Mouse (Mus musculus) limb, embryonic 10.5 days (tissue): ENCODE measurements around the gene Macrod2. TPM values are rescaled to one million over a fixed set of nuclear protein-coding genes. Genes with fewer than 3 reads are reported as not detected.

ENCODE experiments used
- DNase-seq: peaks from one replicate; pipeline ENCODE4 v3.0.0-alpha.2; 2017; ENCODE audit warnings: low spot score
- H3K27ac ChIP-seq: fragments of 300-500 bp; sonication (generic); 2 replicates; pipeline ENCODE4 v1.5.1; 2016; ENCODE audit warnings: mild to moderate bottlenecking
- H3K27me3 ChIP-seq: fragments of 300-500 bp; sonication (generic); 2 replicates; pipeline ENCODE4 v1.6.1; 2016; ENCODE audit warnings: low read depth, mild to moderate bottlenecking; ENCODE audit not compliant: poor library complexity, severe bottlenecking
- H3K36me3 ChIP-seq: fragments of 300-500 bp; sonication (generic); 2 replicates; pipeline ENCODE4 v1.6.1; 2016; ENCODE audit warnings: mild to moderate bottlenecking, moderate library complexity
- H3K4me1 ChIP-seq: fragments of 300-500 bp; sonication (generic); 2 replicates; pipeline ENCODE4 v1.6.1; 2016
- H3K4me3 ChIP-seq: fragments of 300-500 bp; sonication (generic); 2 replicates; pipeline ENCODE4 v1.5.1; 2016; ENCODE audit warnings: mild to moderate bottlenecking, moderate library complexity
- H3K9me3 ChIP-seq: fragments of 300-500 bp; sonication (generic); replicated peaks from 2 replicates; pipeline ENCODE4 v1.6.1; 2016; ENCODE audit warnings: mild to moderate bottlenecking
- WGBS: fragments of 180-500 bp; shearing (Covaris S2); methylation state at CpG from one replicate; pipeline ENCODE4 v1.1.7; 2016; 5-methylcytosine and 5-hydroxymethylcytosine counted together
- polyA plus RNA-seq: library from polyadenylated mRNA; unstranded; fragments of >200 nt; fragmentation: Nextera tagmentation; extraction: Ambion mirVana; gene quantifications from 2 replicates; pipeline ENCODE4 v1.2.1, GENCODE M21; 2016

Macrod2 gene
- polyA plus RNA-seq, 1 experiment from 2014 or later = 42.7 TPM

DNA sequence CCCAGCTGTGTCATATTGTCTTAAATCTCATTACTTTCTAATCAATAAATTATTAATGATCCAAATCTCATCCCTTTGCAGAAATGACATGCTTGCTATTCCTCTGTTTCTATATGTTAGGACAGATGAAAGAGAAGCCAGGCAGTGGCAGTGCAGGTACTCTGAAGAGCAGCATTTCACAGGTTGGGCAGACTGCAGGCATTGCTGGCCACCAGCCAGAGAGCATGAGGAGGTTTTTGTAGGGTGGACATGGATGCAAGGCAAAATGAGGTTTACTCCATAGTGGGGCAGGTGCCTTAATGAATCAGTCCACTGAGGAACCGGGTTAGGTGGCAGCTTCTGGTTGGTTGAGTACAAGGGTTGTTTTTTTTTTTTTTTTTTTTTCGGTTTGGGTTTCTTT lies 1778.9 kb downstream of the Macrod2 start:
- Histone ChIP-seq H3K4me3 (no peak overlapping the region), H3K27me3 (no peaks in the 10 kb centered on the region), H3K27ac (no peak overlapping the region), H3K36me3 (no peaks in the 10 kb centered on the region), H3K4me1 (no peaks in the 10 kb centered on the region), H3K9me3 (no peaks in the 10 kb centered on the region)
- WGBS = 72% methylated on average over 2 of the region's 2 CpGs
- DNase-seq = no peak

DNA sequence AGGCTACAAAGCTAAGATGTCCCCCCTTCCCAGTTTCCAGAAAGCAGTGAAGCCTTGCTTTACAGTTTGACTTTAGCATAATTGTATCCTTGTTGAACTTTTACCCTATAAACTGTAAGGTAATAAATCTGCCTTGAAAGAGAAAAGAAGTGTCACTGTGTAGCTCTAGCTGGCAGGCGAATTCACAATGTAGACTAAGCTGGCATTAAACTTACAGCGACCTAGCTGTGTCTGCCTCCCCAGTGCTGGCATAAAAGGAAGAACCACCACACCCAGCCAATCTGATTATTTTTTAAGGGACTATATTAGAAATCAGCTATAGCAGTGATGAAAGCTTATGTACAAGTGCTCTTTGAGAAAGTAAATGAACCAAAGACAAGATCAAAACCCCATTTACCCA lies 1791.8 kb downstream of the Macrod2 start:
- H3K9me3 ChIP-seq = no peaks in the 10 kb centered on the region
- no peaks in the 10 kb centered on the region for H3K4me1 ChIP-seq
- 68% methylated on average over 2 of the region's 2 CpGs for WGBS
- no peak overlapping the region for H3K27ac ChIP-seq
- DNase-seq = no peak
- no peak overlapping the region for H3K4me3 ChIP-seq
- no peaks in the 10 kb centered on the region for H3K36me3 ChIP-seq
- H3K27me3 ChIP-seq = no peaks in the 10 kb centered on the region

DNA sequence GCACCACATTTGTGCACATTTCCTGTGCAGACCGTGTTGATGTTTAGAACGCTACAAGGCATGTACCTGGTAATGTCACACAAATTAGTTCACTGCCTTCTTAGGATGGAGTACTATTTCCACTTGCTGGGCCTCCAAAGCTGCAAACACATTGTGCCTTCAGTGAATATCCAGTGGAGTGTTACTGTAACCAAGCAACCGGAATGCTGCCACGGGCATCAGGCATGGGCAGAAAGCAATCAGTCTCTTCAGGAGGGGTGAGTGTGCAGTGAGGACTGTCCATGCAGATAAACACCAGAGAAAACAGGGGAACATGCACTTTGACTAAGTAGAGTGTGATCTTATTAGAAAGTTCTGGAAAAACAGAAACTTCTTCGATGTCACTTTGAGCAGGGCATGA lies 1792.3 kb downstream of the Macrod2 start:
- H3K9me3 ChIP-seq = no peaks in the 10 kb centered on the region
- WGBS = 88% methylated on average over 5 of the region's 5 CpGs
- no peak overlapping the region for H3K27ac ChIP-seq
- DNase-seq = no peak
- no peaks in the 10 kb centered on the region for H3K27me3 ChIP-seq
- H3K4me1 ChIP-seq = no peaks in the 10 kb centered on the region
- no peak overlapping the region for H3K4me3 ChIP-seq
- H3K36me3 ChIP-seq = no peaks in the 10 kb centered on the region

DNA sequence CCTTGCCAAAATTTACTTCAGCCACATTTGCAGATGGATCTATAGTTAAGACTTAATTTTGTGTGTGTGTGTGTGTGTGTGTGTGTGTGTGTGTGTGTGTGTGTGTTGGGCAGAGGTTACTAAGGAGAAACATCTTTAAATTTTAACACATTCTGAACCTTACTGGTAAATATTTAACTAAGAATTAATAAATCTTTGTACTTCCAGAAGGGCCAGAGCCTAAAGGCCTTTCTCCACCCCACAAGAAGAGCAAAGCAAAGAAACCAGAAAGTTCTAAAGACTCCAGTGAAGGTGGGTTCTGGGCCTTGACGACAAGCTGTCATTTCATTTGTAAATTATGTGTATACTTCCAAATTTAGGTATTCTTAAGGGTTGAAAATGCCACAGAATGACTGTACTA lies 1822.3 kb downstream of the Macrod2 start:
- 87% methylated on average over 1 of the region's 1 CpGs for WGBS
- H3K36me3 ChIP-seq = no peaks in the 10 kb centered on the region
- H3K27me3 ChIP-seq = no peaks in the 10 kb centered on the region
- no peak for DNase-seq
- H3K4me3 ChIP-seq = no peak overlapping the region
- no peaks in the 10 kb centered on the region for H3K4me1 ChIP-seq
- no peaks in the 10 kb centered on the region for H3K9me3 ChIP-seq
- no peak overlapping the region for H3K27ac ChIP-seq

DNA sequence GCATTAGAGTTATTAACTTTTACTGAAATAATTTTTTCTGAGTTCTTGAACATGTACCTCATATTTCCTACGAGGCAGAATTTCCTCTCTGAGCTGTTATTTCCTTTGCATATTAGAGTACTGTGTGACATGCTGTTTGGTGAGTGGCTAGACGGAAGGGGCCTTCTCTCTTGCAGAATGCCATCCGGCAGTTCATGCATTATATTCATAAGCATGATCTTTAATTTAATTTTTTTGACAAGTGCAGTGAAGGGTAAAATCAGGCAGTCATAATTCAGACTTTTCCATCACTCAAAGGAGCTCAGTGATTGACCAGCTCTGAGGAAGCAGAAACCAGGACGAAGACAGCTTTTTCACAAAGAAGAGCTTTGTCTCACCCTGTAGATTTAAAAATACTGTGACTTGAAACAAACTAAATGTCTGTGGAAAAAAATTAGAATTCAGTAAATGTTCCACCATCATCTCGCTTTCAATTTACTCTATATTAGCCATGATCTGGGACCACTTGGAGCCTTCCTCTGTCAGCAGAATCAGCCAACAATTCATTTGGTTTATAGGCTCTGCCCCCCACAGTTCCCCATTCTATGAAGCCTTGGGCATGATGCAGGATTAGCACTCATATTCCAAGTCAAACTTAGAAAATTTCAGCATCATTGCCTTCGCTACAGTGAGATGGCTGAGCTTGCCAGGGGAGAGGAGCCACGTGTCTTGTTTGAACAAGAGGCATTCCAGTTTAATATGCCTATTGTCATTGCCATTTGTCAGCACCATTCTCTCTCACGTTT lies 1827.2 kb downstream of the Macrod2 start:
- H3K36me3 ChIP-seq = no peaks in the 10 kb centered on the region
- DNase-seq = no peak
- 82% methylated on average over 8 of the region's 8 CpGs for WGBS
- no peak overlapping the region for H3K27ac ChIP-seq
- no peaks in the 10 kb centered on the region for H3K4me1 ChIP-seq
- no peaks in the 10 kb centered on the region for H3K27me3 ChIP-seq
- no peaks in the 10 kb centered on the region for H3K9me3 ChIP-seq
- no peak overlapping the region for H3K4me3 ChIP-seq

DNA sequence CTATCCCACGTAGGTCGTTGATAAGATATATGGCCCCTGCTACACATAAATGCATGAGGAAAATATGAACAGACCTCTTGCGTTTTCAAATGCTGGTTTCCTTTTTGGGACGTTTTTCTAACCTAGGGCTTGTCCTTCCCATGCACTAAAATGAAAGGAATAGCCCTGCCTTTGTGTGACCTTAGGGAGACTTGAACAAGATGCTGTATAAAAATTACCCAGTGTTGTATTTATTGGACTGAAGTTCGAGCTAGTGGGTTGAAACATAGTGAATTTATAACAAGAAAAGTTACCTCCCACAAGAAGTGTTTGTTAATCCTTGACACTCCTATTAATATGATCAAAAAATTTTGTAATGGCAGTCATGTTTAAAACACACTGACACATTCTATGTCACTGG lies 1827.8 kb downstream of the Macrod2 start:
- 78% methylated on average over 5 of the region's 5 CpGs for WGBS

GRCm38 (mm10) chr2:142230985-142231549 lies 1836.0 kb downstream of the Macrod2 start:
- Histone ChIP-seq H3K27ac (no peak overlapping the region), H3K4me1 (peaks cover 9% of the 10 kb centered on the region; the same call in 1 of the 2 replicates), H3K4me3 (no peak overlapping the region), H3K27me3 (no peaks in the 10 kb centered on the region), H3K9me3 (no peaks in the 10 kb centered on the region), H3K36me3 (no peaks in the 10 kb centered on the region)
- 79% methylated on average over 4 of the region's 4 CpGs for WGBS
- DNase-seq = no peak

More for the DNA sequence above, 1827.8 kb downstream of the Macrod2 start:
- Histone ChIP-seq H3K36me3 (no peaks in the 10 kb centered on the region), H3K27me3 (no peaks in the 10 kb centered on the region), H3K4me3 (no peak overlapping the region), H3K27ac (no peak overlapping the region), H3K4me1 (no peaks in the 10 kb centered on the region), H3K9me3 (no peaks in the 10 kb centered on the region)
- no peak for DNase-seq

DNA sequence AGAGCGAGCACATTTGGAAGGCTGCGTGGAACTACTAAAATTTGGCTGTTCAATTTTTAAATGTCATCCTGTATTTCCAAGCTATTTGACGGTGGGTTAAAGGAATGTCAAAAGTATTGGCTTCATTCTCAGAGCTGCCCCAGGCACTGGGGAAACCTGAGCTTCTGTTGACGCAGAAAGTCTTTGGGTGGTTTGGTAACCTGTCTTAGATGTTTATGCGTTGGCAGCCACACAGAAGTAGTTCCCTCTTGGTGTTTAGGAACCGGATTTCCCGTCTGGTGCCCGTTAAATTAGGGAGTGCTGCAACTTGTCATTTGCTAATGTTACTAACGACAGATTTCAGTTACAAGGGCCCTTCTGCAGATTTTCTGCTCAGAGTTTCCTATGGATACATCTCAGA lies 1837.7 kb downstream of the Macrod2 start:
- H3K9me3 ChIP-seq = no peaks in the 10 kb centered on the region
- DNase-seq = no peak
- no peaks in the 10 kb centered on the region for H3K27me3 ChIP-seq
- no peaks in the 10 kb centered on the region for H3K36me3 ChIP-seq
- H3K27ac ChIP-seq = no peak overlapping the region
- 57% methylated on average over 9 of the region's 9 CpGs for WGBS
- no peak overlapping the region for H3K4me3 ChIP-seq
- H3K4me1 ChIP-seq = peaks cover 9% of the 10 kb centered on the region; the same call in 1 of the 2 replicates

DNA sequence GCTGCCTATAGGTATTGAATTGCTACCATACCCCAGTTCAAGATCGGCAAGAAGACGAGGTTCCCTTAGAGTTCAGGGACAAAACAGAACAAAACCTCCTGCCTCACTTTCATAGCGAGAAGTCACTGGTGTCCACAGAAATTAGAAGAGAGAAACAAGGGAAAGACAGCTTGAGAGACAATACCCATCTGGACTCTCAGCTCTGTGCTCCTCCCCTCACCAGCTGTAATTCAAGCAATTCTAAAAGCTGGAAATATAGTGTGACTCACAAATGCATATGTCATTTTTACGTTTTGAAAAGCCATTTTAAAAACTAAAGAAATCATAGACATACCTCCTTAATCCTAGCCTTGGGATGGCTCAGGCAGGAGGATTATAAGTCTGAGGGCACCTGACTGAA lies 1848.4 kb downstream of the Macrod2 start:
- no peak for DNase-seq
- WGBS = 89% methylated on average over 4 of the region's 4 CpGs

GRCm38 (mm10) chr2:142250383-142250782 lies 1855.3 kb downstream of the Macrod2 start:
- H3K36me3 ChIP-seq = no peaks in the 10 kb centered on the region
- peaks cover 5% of the 10 kb centered on the region; the same call in 1 of the 2 replicates for H3K27me3 ChIP-seq
- H3K4me1 ChIP-seq = peaks cover 12% of the 10 kb centered on the region
- H3K9me3 ChIP-seq = no peaks in the 10 kb centered on the region
- no peak for DNase-seq
- 35% methylated on average over 4 of the region's 4 CpGs for WGBS
- H3K4me3 ChIP-seq = no peak overlapping the region
- H3K27ac ChIP-seq = no peak overlapping the region

More for the DNA sequence above, 1848.4 kb downstream of the Macrod2 start:
- Histone ChIP-seq H3K27ac (no peak overlapping the region), H3K27me3 (no peaks in the 10 kb centered on the region), H3K36me3 (no peaks in the 10 kb centered on the region), H3K4me3 (no peak overlapping the region), H3K9me3 (no peaks in the 10 kb centered on the region), H3K4me1 (0 out of 2 replicates have a peak, but pooled peaks cover 5% of the 10 kb centered on the region)

DNA sequence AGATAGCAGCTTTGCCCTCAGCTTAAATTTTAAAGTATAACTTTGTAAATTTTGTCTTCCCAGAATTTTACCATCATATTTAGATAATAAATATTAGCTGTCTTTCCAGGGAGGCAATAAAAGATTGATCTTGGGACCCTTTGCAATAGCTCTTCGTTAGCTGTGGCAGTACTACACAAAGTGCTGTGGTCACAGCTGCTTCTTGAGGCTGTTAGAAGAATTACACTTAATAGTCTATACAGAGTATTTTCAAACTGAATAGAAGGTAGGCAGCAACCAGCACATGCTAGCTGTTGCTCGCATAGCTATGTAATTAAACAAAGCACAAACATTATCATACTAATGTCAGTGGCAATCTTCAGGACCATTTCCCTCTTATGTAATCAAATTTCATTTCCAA lies 1856.4 kb downstream of the Macrod2 start:
- DNase-seq = no peak
- Histone ChIP-seq H3K27ac (no peak overlapping the region), H3K27me3 (peaks cover 5% of the 10 kb centered on the region; the same call in 1 of the 2 replicates), H3K9me3 (no peaks in the 10 kb centered on the region), H3K36me3 (no peaks in the 10 kb centered on the region), H3K4me1 (peaks cover 12% of the 10 kb centered on the region), H3K4me3 (no peak overlapping the region)
- 69% methylated on average over 2 of the region's 2 CpGs for WGBS

- no peaks in the 10 kb centered on the region for H3K9me3 ChIP-seq
- DNase-seq = peak; percentile 86
- peaks cover 12% of the 10 kb centered on the region for H3K4me1 ChIP-seq
- 26% methylated on average over 11 of the region's 11 CpGs for WGBS
- no peak overlapping the region for H3K4me3 ChIP-seq
- H3K36me3 ChIP-seq = no peaks in the 10 kb centered on the region
- no peak overlapping the region; the same call in 1 of the 2 replicates for H3K27ac ChIP-seq
- peaks cover 5% of the 10 kb centered on the region; the same call in 1 of the 2 replicates for H3K27me3 ChIP-seq
These were observed 1858.8 kb downstream of the Macrod2 start for GRCm38 (mm10) chr2:142253913-142254312.

- Histone ChIP-seq H3K4me3 (no peak overlapping the region), H3K9me3 (no peaks in the 10 kb centered on the region), H3K4me1 (peaks cover 12% of the 10 kb centered on the region), H3K27ac (no peak overlapping the region), H3K27me3 (peaks cover 5% of the 10 kb centered on the region; the same call in 1 of the 2 replicates), H3K36me3 (no peaks in the 10 kb centered on the region)
- no peak for DNase-seq
- 86% methylated on average over 6 of the region's 6 CpGs for WGBS
These were observed 1859.5 kb downstream of the Macrod2 start for GRCm38 (mm10) chr2:142254566-142254965.
